Mouse (Mus musculus) stomach, postnatal 0 days (tissue): ENCODE measurements around the gene Ptprm.

Experiments used
- CTCF ChIP-seq: IDR thresholded peaks from 2 replicates; pipeline ENCODE4 v1.5.1; 2016; ENCODE audit warnings: antibody characterized with exemption, low read depth, mild to moderate bottlenecking, moderate library complexity
- EP300 ChIP-seq: optimal IDR thresholded peaks from 2 replicates; pipeline ENCODE3; 2016; ENCODE audit warnings: antibody characterized with exemption

DNA sequence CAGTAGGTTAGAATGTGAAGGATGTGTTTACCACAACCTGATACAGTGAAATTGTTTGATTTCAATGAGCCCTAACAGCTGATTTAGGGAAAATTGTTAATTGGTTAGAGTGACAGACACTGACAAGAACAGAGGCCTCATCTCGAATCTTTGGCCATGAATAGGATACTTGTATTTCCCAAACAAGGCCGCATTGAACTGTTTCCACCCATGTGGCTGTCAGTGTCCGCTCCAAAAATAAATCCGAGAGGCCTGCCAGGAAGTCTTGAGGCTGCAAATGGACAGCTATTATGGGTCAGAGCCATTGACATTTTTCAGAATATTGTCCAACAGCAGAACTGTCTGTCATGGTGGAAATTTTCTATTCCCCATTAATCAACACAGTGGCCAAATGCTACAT lies 409.8 kb downstream of the Ptprm start:
- TF ChIP-seq CTCF = no peak
- TF ChIP-seq EP300 = no peak
